Mouse (Mus musculus) embryonic fibroblast, embryonic 13.5 days (primary cell): ENCODE data around the gene Nemf.

Experiments used
- CTCF ChIP-seq: IDR thresholded peaks from 2 replicates; pipeline ENCODE4 v1.5.1; 2011; ENCODE audit warnings: mild to moderate bottlenecking, control low read depth, low read length, moderate library complexity, borderline replicate concordance; ENCODE audit not compliant: insufficient read depth
- POLR2A ChIP-seq: IDR thresholded peaks from 2 replicates; pipeline ENCODE4 v1.6.1; 2011; ENCODE audit warnings: low read depth, mild to moderate bottlenecking, control low read depth, low read length, moderate library complexity

- no peak for TF ChIP-seq POLR2A
- no peak for TF ChIP-seq CTCF
These were observed 59.4 kb downstream of the Nemf start for GRCm38 (mm10) chr12:69297411-69298150.
